Mouse (Mus musculus) NIH3T3 (cell line): Measurements from ENCODE around the gene Kcnmb1.

ENCODE experiments used
- DNase-seq: peaks from one replicate; pipeline ENCODE4 v3.0.0-alpha.2; 2012; ENCODE audit warnings: low read depth

Kcnmb1 gene

GRCm38 (mm10) chr11:34001938-34002592, 39.3 kb downstream of the Kcnmb1 start:
- peak; percentile 65 for DNase-seq

GRCm38 (mm10) chr11:34002593-34002965, 39.8 kb downstream of the Kcnmb1 start:
- no peak for DNase-seq

GRCm38 (mm10) chr11:34007616-34008015, 44.8 kb downstream of the Kcnmb1 start:
- no peak for DNase-seq

- no peak for DNase-seq
Measured at GRCm38 (mm10) chr11:34008214-34008613, 45.4 kb downstream of the Kcnmb1 start.

GRCm38 (mm10) chr11:34008702-34009101, 45.9 kb downstream of the Kcnmb1 start:
- peak; percentile 13 for DNase-seq

GRCm38 (mm10) chr11:34009316-34010087, 46.7 kb downstream of the Kcnmb1 start:
- DNase-seq: no peak

- no peak for DNase-seq
Measured at GRCm38 (mm10) chr11:34010133-34010858, 47.5 kb downstream of the Kcnmb1 start.

GRCm38 (mm10) chr11:34010859-34011172, 48.0 kb downstream of the Kcnmb1 start:
- no peak for DNase-seq

- no peak for DNase-seq
Measured at GRCm38 (mm10) chr11:34012007-34012652, 49.3 kb downstream of the Kcnmb1 start.
